Mouse (Mus musculus) lung, postnatal 0 days (tissue): ENCODE data around the gene Gm128. TPM values are rescaled to one million over a fixed set of nuclear protein-coding genes. Genes with fewer than 3 reads are reported as not detected.

Source experiments
- ATAC-seq: fragments of 200-750 bp; cut with Nextera tagmentation; 2 replicates; pipeline ENCODE4 v1.8.0; 2017; ENCODE audit warnings: moderate library complexity
- DNase-seq: peaks from one replicate; pipeline ENCODE4 v3.0.0-alpha.2; 2016; ENCODE audit warnings: low spot score
- H3K27ac ChIP-seq: fragments of 300-500 bp; sonication (generic); 2 replicates; pipeline ENCODE4 v1.5.1; 2014; ENCODE audit warnings: antibody characterized with exemption, mild to moderate bottlenecking, low read length, mixed read lengths
- H3K27me3 ChIP-seq: fragments of 300-500 bp; sonication (generic); replicated peaks from 2 replicates; pipeline ENCODE4 v1.6.1; 2014; ENCODE audit warnings: low read length, mixed read lengths; ENCODE audit not compliant: insufficient read depth
- H3K36me3 ChIP-seq: fragments of 300-500 bp; sonication (generic); 2 replicates; pipeline ENCODE4 v1.6.1; 2014; ENCODE audit warnings: low read length, mixed read lengths; ENCODE audit not compliant: insufficient read depth
- H3K4me1 ChIP-seq: fragments of 300-500 bp; sonication (generic); 2 replicates; pipeline ENCODE4 v1.6.1; 2014; ENCODE audit warnings: antibody characterized with exemption, low read depth, low read length, mixed read lengths; ENCODE audit not compliant: insufficient read depth
- H3K4me2 ChIP-seq: fragments of 300-500 bp; sonication (generic); replicated peaks from 2 replicates; pipeline ENCODE4 v1.6.1; 2014; ENCODE audit warnings: low read depth, mild to moderate bottlenecking, low read length, moderate library complexity, mixed read lengths
- H3K4me3 ChIP-seq: fragments of 300-500 bp; sonication (generic); 2 replicates; pipeline ENCODE4 v1.5.1; 2014; ENCODE audit warnings: low read depth, low read length
- H3K9ac ChIP-seq: fragments of 300-500 bp; sonication (generic); replicated peaks from 2 replicates; pipeline ENCODE4 v1.6.1; 2014; ENCODE audit warnings: low read depth, mild to moderate bottlenecking
- H3K9me3 ChIP-seq: fragments of 300-500 bp; sonication (generic); 2 replicates; pipeline ENCODE4 v1.6.1; 2016; ENCODE audit warnings: low read length, mixed read lengths
- CTCF ChIP-seq: IDR thresholded peaks from 2 replicates; pipeline ENCODE4 v1.5.1; 2016; ENCODE audit warnings: antibody characterized with exemption, mild to moderate bottlenecking
- EP300 ChIP-seq: IDR thresholded peaks from 2 replicates; pipeline ENCODE4 v1.6.1; 2016; ENCODE audit warnings: antibody characterized with exemption, mild to moderate bottlenecking, control low read depth
- WGBS: fragments of 180-500 bp; shearing (Covaris S2); extraction: QIAGEN DNeasy Blood & Tissue Kit; methylation state at CpG from one replicate; pipeline ENCODE4 v1.1.7; 2014; 5-methylcytosine and 5-hydroxymethylcytosine counted together
- polyA plus RNA-seq: library from polyadenylated mRNA; unstranded; fragments of >200 nt; fragmentation: Nextera tagmentation; extraction: Ambion mirVana; gene quantifications from 2 replicates; pipeline ENCODE4 v1.2.1, GENCODE M21; 2015

Gene Gm128
- polyA plus RNA-seq, 1 experiment from 2014 or later: 1.5 TPM

- H3K36me3 ChIP-seq: peaks cover 32% of the 10 kb centered on the region
- 81% methylated on average over 23 of the region's 23 CpGs for WGBS
- no peak for DNase-seq
- H3K9ac ChIP-seq: no peak overlapping the region
- no peaks in the 10 kb centered on the region for H3K27me3 ChIP-seq
- no peak for ATAC-seq
- H3K27ac ChIP-seq: no peak overlapping the region
- H3K4me1 ChIP-seq: peaks cover 7% of the 10 kb centered on the region; the same call in 1 of the 2 replicates
- H3K4me2 ChIP-seq: no peak overlapping the region
- H3K9me3 ChIP-seq: no peaks in the 10 kb centered on the region
- no peak overlapping the region for H3K4me3 ChIP-seq
- no peak for TF ChIP-seq EP300
- no peak for TF ChIP-seq CTCF
Observed at GRCm38 (mm10) chr3:95235386-95236301, 5.8 kb downstream of the Gm128 start.

- Histone ChIP-seq H3K27me3 (no peaks in the 10 kb centered on the region), H3K9me3 (no peaks in the 10 kb centered on the region), H3K4me3 (no peak overlapping the region), H3K36me3 (peaks cover 32% of the 10 kb centered on the region), H3K4me1 (peaks cover 13% of the 10 kb centered on the region), H3K9ac (no peak overlapping the region), H3K4me2 (no peak overlapping the region), H3K27ac (no peak overlapping the region)
- DNase-seq (no peak), ATAC-seq (no peak)
- no peak for TF ChIP-seq EP300
- TF ChIP-seq CTCF: no peak
- 81% methylated on average over 16 of the region's 16 CpGs for WGBS
Observed at GRCm38 (mm10) chr3:95233303-95233980, 8.0 kb downstream of the Gm128 start.

- ATAC-seq (no peak), DNase-seq (peak; percentile 65)
- Histone ChIP-seq H3K4me3 (no peak overlapping the region), H3K9ac (no peak overlapping the region), H3K36me3 (peaks cover 32% of the 10 kb centered on the region), H3K4me2 (no peak overlapping the region), H3K27ac (no peak overlapping the region; the same call in 1 of the 2 replicates), H3K4me1 (peaks cover 13% of the 10 kb centered on the region), H3K27me3 (no peaks in the 10 kb centered on the region), H3K9me3 (no peaks in the 10 kb centered on the region)
- no peak for TF ChIP-seq CTCF
- 64% methylated on average over 7 of the region's 7 CpGs for WGBS
Observed at GRCm38 (mm10) chr3:95232771-95233170, 8.6 kb downstream of the Gm128 start.

- Histone ChIP-seq H3K4me1 (peaks cover 13% of the 10 kb centered on the region), H3K36me3 (peaks cover 32% of the 10 kb centered on the region), H3K4me3 (peak within 1 kb of the TSS; percentile 94), H3K27me3 (no peaks in the 10 kb centered on the region), H3K27ac (peak within 1 kb of the TSS; percentile 96), H3K9me3 (no peaks in the 10 kb centered on the region), H3K9ac (peak within 1 kb of the TSS; percentile 13; the same call in 1 of the 2 replicates), H3K4me2 (peak within 1 kb of the TSS; percentile 73)
- 66% methylated on average over 13 of the region's 13 CpGs for WGBS
- TF ChIP-seq EP300 (no peak), CTCF (no peak)
- DNase-seq (peak; percentile 49), ATAC-seq (no peak)
Observed at GRCm38 (mm10) chr3:95231298-95232221, 9.8 kb downstream of the Gm128 start, which contains the start of gene Mllt11. Mllt11 (minus strand) TSS chr3:95232171.

- no peaks in the 10 kb centered on the region for H3K9me3 ChIP-seq
- DNase-seq (peak; percentile 57), ATAC-seq (no peak)
- H3K4me2 ChIP-seq: peak overlapping the region; percentile 73
- no peaks in the 10 kb centered on the region for H3K27me3 ChIP-seq
- peak overlapping the region; percentile 96 for H3K27ac ChIP-seq
- peaks cover 27% of the 10 kb centered on the region for H3K36me3 ChIP-seq
- H3K4me1 ChIP-seq: peaks cover 13% of the 10 kb centered on the region
- peak overlapping the region; percentile 94 for H3K4me3 ChIP-seq
- peak overlapping the region; percentile 50 for H3K9ac ChIP-seq
- 39% methylated on average over 8 of the region's 8 CpGs for WGBS
- TF ChIP-seq EP300 (no peak), CTCF (no peak)
Observed at GRCm38 (mm10) chr3:95230495-95231297, 10.7 kb downstream of the Gm128 start.
